8 mouse cellular contexts compared by ENCODE assay signal in genomic region chr6:91173221-91173880, GRCm38 (mm10). TPM values are rescaled to one million over a fixed set of nuclear protein-coding genes. Genes with fewer than 3 reads are reported as not detected.
DNase-seq lines count a peak whose midpoint lies in the region; ATAC-seq and TF ChIP-seq lines count a peak whose summit lies in the region.

No protein-coding gene starts in this region.

- peak; percentile 51 for TF ChIP-seq CTCF in E14TG2a.4 (conservative IDR thresholded peaks at IDR 0.05; ENCODE audit: low read length)
- TF ChIP-seq CTCF in lung, embryonic 14.5 days (IDR thresholded peaks at IDR 0.05; ENCODE audit: low read depth): peak; percentile 72

- peaks cover 3% of the 10 kb centered on the region; the same call in 1 of the 2 replicates for H3K4me1 ChIP-seq in E14TG2a.4 (replicated peaks; ENCODE audit: low read depth, low read length)
- H3K4me1 ChIP-seq in embryonic facial prominence, embryonic 12.5 days: no peaks in the 10 kb centered on the region
- H3K4me1 ChIP-seq in heart, embryonic 11.5 days (ENCODE audit: control insufficient read depth, insufficient read depth, low read length): peaks cover 2% of the 10 kb centered on the region; the same call in 1 of the 2 replicates
- no peaks in the 10 kb centered on the region for H3K4me1 ChIP-seq in kidney, embryonic 16.5 days (ENCODE audit: insufficient read depth, low read length)
- no peaks in the 10 kb centered on the region for H3K4me1 ChIP-seq in lung, embryonic 14.5 days (ENCODE audit: insufficient read depth)

- H3K27me3 ChIP-seq in E14TG2a.4 (ENCODE audit: insufficient read depth, low read length): 0 out of 2 replicates have a peak, but pooled peaks cover 4% of the 10 kb centered on the region
- H3K27me3 ChIP-seq in embryonic facial prominence, embryonic 12.5 days: no peaks in the 10 kb centered on the region
- H3K27me3 ChIP-seq in heart, embryonic 11.5 days (ENCODE audit: control insufficient read depth, insufficient read depth, low read length): no peaks in the 10 kb centered on the region
- no peaks in the 10 kb centered on the region for H3K27me3 ChIP-seq in kidney, embryonic 16.5 days (ENCODE audit: insufficient read depth, low read length)
- no peaks in the 10 kb centered on the region for H3K27me3 ChIP-seq in lung, embryonic 14.5 days (ENCODE audit: insufficient read depth, low read length)

- H3K4me2 ChIP-seq in embryonic facial prominence, embryonic 12.5 days (replicated peaks): no peak overlapping the region
- no peak overlapping the region for H3K4me2 ChIP-seq in heart, embryonic 11.5 days
- no peak overlapping the region for H3K4me2 ChIP-seq in kidney, embryonic 16.5 days (replicated peaks; ENCODE audit: low read depth, low read length)
- no peak overlapping the region for H3K4me2 ChIP-seq in lung, embryonic 14.5 days

- 0 out of 2 replicates have a peak, but pooled peaks have one; percentile 26 for ATAC-seq in embryonic facial prominence, embryonic 12.5 days (ENCODE audit: insufficient number of reproducible peaks, insufficient read depth, low FRiP score, low TSS enrichment)
- peak; percentile 55; the same call in 1 of the 2 replicates for ATAC-seq in heart, embryonic 11.5 days (replicated peaks; ENCODE audit: insufficient number of reproducible peaks, low FRiP score, low TSS enrichment)
- peak; percentile 78; the same call in 1 of the 2 replicates for ATAC-seq in kidney, embryonic 16.5 days (ENCODE audit: low FRiP score, low TSS enrichment)
- peak; percentile 38; the same call in 1 of the 2 replicates for ATAC-seq in lung, embryonic 14.5 days (ENCODE audit: insufficient read depth)

- 49% methylated on average over 7 of the region's 7 CpGs for WGBS in embryonic facial prominence, embryonic 12.5 days
- WGBS in heart, embryonic 11.5 days (ENCODE audit: insufficient replicate concordance): 44% methylated on average over 7 of the region's 7 CpGs
- 49% methylated on average over 7 of the region's 7 CpGs for WGBS in kidney, embryonic 16.5 days
- WGBS in lung, embryonic 14.5 days: 35% methylated on average over 7 of the region's 7 CpGs

- H3K9ac ChIP-seq in embryonic facial prominence, embryonic 12.5 days: no peak overlapping the region
- H3K9ac ChIP-seq in heart, embryonic 11.5 days (ENCODE audit: low read depth, low read length): no peak overlapping the region
- H3K9ac ChIP-seq in kidney, embryonic 16.5 days (replicated peaks; ENCODE audit: low read length): no peak overlapping the region
- no peak overlapping the region for H3K9ac ChIP-seq in lung, embryonic 14.5 days

- H3K4me3 ChIP-seq in E14TG2a.4 (replicated peaks; ENCODE audit: low read length): no peak overlapping the region
- H3K4me3 ChIP-seq in embryonic facial prominence, embryonic 12.5 days: no peak overlapping the region
- H3K4me3 ChIP-seq in heart, embryonic 11.5 days (ENCODE audit: low read depth, low read length): no peak overlapping the region
- H3K4me3 ChIP-seq in kidney, embryonic 16.5 days (ENCODE audit: low read length): no peak overlapping the region
- no peak overlapping the region for H3K4me3 ChIP-seq in lung, embryonic 14.5 days (ENCODE audit: low read depth, low read length)

- no peak overlapping the region for H3K27ac ChIP-seq in embryonic facial prominence, embryonic 12.5 days
- no peak overlapping the region for H3K27ac ChIP-seq in heart, embryonic 11.5 days (ENCODE audit: low read depth, low read length)
- no peak overlapping the region for H3K27ac ChIP-seq in kidney, embryonic 16.5 days (ENCODE audit: low read length)
- H3K27ac ChIP-seq in lung, embryonic 14.5 days (ENCODE audit: low read depth): no peak overlapping the region

- H3K9me3 ChIP-seq in E14TG2a.4 (ENCODE audit: low read length): no peaks in the 10 kb centered on the region
- H3K9me3 ChIP-seq in embryonic facial prominence, embryonic 12.5 days: no peaks in the 10 kb centered on the region
- H3K9me3 ChIP-seq in heart, embryonic 11.5 days (replicated peaks; ENCODE audit: control insufficient read depth, low read length): no peaks in the 10 kb centered on the region
- no peaks in the 10 kb centered on the region for H3K9me3 ChIP-seq in kidney, embryonic 16.5 days (ENCODE audit: low read length)
- no peaks in the 10 kb centered on the region for H3K9me3 ChIP-seq in lung, embryonic 14.5 days (ENCODE audit: low read depth, low read length)

- DNase-seq in adrenal gland, adult 18-20 months (ENCODE audit: low spot score in 2 of 2): peak; percentile 51 to 61
- peak; percentile 74 for DNase-seq in lung, embryonic 14.5 days
- DNase-seq in retina, embryonic 14.5 days (ENCODE audit: low spot score): peak; percentile 73
- DNase-seq in thymus, postnatal 36 days: no peak

- H3K36me3 ChIP-seq in E14TG2a.4 (ENCODE audit: insufficient read depth, low read length): no peaks in the 10 kb centered on the region
- H3K36me3 ChIP-seq in embryonic facial prominence, embryonic 12.5 days: peaks cover 28% of the 10 kb centered on the region
- no peaks in the 10 kb centered on the region for H3K36me3 ChIP-seq in heart, embryonic 11.5 days (ENCODE audit: control insufficient read depth, insufficient read depth, low read length)
- H3K36me3 ChIP-seq in kidney, embryonic 16.5 days (ENCODE audit: insufficient read depth, low read length): 0 out of 2 replicates have a peak, but pooled peaks cover 3% of the 10 kb centered on the region
- H3K36me3 ChIP-seq in lung, embryonic 14.5 days (ENCODE audit: insufficient read depth): peaks cover 7% of the 10 kb centered on the region; the same call in 1 of the 2 replicates

RNA-seq across cellular contexts. Expression of gene Hdac11, which starts 16.9 kb away (rescaled TPM):
- 10 to 100 TPM in 1 of 2 experiments, 1 to 10 TPM in 1; 7.1 to 10.9 TPM for total RNA-seq in adrenal gland, adult 18-20 months (2021)
- 16.7 and 16.8 TPM in 2 replicates for polyA plus RNA-seq in embryonic facial prominence, embryonic 12.5 days (2016; fragmentation: Nextera tagmentation; extraction: Ambion mirVana)
- polyA plus RNA-seq in heart, embryonic 11.5 days (2014; fragmentation: Nextera tagmentation; extraction: Ambion mirVana): 7.9 TPM in 2 replicates
- 15.5 and 15.7 TPM in 2 replicates for polyA plus RNA-seq in kidney, embryonic 16.5 days (2015; fragmentation: Nextera tagmentation; extraction: Ambion mirVana)
- polyA plus RNA-seq in lung, embryonic 14.5 days (2014; fragmentation: Nextera tagmentation; extraction: Ambion mirVana): 8.1 and 8.8 TPM in 2 replicates

RNA-seq across cellular contexts. Expression of gene Fbln2, which starts 38.9 kb away (rescaled TPM):
- 10 to 100 TPM in 1 of 2 experiments, 1 to 10 TPM in 1; 9.1 to 25.1 TPM for total RNA-seq in adrenal gland, adult 18-20 months (2021)
- 179 and 200 TPM in 2 replicates for polyA plus RNA-seq in embryonic facial prominence, embryonic 12.5 days (2016; fragmentation: Nextera tagmentation; extraction: Ambion mirVana)
- 105 and 137 TPM in 2 replicates for polyA plus RNA-seq in heart, embryonic 11.5 days (2014; fragmentation: Nextera tagmentation; extraction: Ambion mirVana)
- polyA plus RNA-seq in kidney, embryonic 16.5 days (2015; fragmentation: Nextera tagmentation; extraction: Ambion mirVana): 39.8 and 43.8 TPM in 2 replicates
- polyA plus RNA-seq in lung, embryonic 14.5 days (2014; fragmentation: Nextera tagmentation; extraction: Ambion mirVana): 22.9 and 32.3 TPM in 2 replicates

RNA-seq across cellular contexts. Expression of gene Nup210, which starts 56.7 kb away (rescaled TPM):
- 1 to 10 TPM; 3.9 to 4.6 TPM for total RNA-seq in adrenal gland, adult 18-20 months (2021)
- 9.5 and 9.7 TPM in 2 replicates for polyA plus RNA-seq in embryonic facial prominence, embryonic 12.5 days (2016; fragmentation: Nextera tagmentation; extraction: Ambion mirVana)
- polyA plus RNA-seq in heart, embryonic 11.5 days (2014; fragmentation: Nextera tagmentation; extraction: Ambion mirVana): 5.1 and 5.6 TPM in 2 replicates
- 26.4 and 29.4 TPM in 2 replicates for polyA plus RNA-seq in kidney, embryonic 16.5 days (2015; fragmentation: Nextera tagmentation; extraction: Ambion mirVana)
- polyA plus RNA-seq in lung, embryonic 14.5 days (2014; fragmentation: Nextera tagmentation; extraction: Ambion mirVana): 30.8 and 35.3 TPM in 2 replicates

Comparison
In these comparisons a context has a peak if more than half of its experiments do, and no peak if none do; other contexts are left out.
1. DNase-seq: peak in adrenal gland, adult 18-20 months (2 of 2), lung, embryonic 14.5 days (single experiment) and retina, embryonic 14.5 days (single experiment); none in thymus, postnatal 36 days (0 of 2).
2. ATAC-seq: peak in every context shown above with its lines; median percentile 78 in kidney, embryonic 16.5 days; 55 in heart, embryonic 11.5 days; 38 in lung, embryonic 14.5 days; 26 in embryonic facial prominence, embryonic 12.5 days.